Mouse (Mus musculus): ENCODE measurements around the gene Chpf.
A peak's percentile ranks its signal among the peaks of the same experiment; 100 is the strongest.

Gene Chpf

DNA sequence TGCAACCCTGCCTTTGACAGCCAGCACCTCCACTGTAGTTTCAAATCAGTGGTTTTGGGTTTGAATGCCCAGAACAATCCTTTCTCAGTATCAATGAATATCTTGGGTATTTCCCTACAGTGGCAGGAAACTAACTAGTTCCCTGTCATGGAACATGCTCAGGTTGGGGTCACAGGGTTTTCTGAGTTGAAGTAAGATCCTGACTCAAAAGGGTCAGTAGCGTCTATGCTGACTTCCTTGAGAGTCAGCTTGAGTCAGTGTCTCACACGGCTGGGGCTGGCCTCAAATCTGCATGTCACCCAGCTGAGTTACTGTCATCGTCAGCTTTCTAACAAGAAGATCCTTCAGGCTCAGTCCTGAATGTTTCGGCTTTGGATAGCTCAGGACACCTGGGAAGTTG lies 19.8 kb upstream of the Chpf start:
- no peak for DNase-seq

DNA sequence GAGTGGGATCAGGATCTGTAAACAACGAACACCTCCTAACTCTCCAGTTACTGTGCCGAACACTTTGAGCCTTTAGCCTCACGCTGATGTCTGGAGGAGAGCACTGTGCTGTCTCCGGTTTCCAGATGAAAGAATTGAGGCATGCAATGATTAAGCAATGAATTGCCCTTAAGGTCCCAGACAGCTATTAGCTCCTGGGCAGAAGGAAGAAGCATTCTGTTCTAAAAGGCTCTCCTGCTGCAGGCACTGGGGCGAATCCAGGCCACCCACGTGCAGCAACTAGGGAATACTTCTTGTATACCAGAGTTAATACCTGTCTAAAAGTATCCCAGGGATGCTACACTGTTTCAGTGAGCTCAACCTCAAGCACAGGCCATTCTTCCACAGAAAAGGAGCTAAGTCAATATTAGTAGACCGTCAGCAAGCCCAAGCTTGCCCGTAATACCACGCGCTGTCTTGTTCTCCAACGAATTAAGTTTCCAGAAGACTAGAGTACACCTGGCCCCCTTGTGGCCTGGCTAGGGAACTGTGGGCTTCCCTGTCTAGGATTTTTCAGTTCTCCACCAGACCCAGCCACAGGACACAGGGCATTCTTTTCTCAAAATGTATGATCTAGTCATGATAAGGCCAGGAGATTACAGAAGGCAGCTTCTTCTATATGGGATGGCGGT lies 15.9 kb upstream of the Chpf start:
- DNase-seq, result peak; percentile 18

DNA sequence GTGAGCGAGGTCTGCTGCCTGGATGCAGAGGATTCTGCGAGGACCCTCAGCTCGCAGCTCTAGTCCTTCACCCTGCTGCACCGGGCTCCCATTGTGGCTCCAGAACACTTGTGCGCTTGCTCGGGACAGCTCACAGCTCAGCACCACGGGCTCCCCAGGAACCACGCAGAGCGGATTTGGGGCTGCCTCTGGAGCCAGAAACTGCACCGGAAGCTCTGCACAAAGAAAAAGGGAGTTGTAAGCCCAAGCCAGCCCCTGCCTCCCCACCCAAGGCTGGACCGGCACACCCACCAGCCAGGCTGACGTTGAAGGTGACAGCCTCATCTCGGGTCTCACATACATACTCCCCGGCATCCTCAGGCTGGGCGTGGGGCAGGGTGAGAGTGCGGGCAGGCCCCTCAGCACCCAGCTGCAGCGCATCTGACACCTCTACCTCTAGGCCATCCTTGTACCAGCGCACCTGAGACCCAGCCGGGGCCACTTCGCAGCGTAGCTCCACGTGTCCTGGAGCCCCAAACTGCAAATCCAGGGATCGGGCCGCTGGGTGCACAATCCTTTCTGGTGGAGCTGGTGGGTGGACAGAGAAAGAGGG lies 13.6 kb upstream of the Chpf start:
- DNase-seq, result no peak

DNA sequence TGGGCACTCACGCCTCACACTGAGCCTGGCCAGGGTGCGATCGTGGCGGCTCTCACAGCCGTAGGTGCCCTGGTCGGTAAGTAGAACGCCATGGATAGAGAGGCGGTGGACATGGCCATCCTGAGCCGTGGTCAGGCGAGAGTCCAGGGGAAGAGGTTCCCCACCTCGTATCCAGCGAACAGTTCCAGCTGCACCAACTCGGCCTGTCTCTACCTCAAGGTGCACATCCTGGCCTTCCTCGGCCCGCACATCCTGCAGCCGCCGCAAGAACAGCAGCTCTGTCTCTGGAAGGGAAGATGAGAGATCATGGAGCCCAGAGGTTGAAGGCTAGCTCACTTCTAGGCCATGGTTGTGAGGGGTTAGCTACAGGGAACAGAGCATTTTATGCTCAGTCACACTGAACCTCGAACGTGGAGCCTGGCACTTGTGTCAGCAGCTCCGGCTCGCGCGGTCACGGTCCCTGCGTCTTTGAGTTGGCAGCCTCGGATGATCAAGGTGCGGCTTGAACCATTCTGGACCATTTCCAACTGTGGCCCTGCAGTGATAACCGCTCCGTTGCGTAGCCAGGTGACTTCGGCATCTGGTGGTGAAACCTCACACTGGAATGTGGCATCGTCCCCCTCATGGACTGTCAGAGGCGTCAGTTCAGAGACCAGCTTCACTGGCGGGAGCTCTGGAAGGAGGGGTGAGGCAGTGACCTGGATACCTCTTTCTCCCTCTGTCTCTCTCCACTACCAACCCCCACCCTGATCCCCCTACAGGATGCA lies 11.9 kb upstream of the Chpf start:
- no peak for DNase-seq

DNA sequence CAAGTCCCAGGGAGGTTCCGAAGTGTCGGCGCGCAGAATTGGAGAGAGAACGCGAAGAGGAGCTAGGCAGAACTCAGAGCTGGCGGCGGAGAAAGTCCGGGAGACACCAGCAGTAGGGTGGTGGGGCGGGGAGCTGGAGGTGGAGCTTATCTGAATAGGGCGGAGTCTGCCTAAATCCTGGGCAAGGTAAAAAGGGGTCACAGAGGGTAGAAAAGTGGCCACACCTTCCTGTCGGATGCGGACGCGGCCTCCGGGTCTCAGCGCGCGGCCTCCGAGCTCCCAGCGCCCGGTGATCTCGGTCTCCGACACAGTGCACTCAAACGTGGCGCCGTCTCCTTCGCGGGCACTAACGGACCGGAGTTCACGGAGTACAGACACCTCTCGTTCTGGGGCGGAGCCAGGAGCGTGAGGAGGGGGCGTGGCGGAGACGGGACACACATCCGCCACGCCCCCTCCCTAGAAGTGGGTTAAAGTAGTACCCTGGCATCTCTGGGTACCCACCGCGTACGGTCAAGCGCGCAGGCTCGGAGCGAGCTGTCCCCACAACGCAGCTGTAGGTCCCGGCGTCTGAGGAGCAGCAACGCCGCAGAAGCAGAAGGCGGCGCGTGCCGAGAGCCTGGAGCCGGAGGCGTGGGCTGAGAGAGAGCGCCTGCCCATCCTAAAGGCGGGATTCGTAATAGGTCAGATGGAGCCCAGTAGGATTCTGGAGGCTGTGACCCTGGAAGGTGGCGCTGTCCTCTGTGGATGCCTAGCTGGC lies 8.5 kb upstream of the Chpf start:
- peak; percentile 82 for DNase-seq

DNA sequence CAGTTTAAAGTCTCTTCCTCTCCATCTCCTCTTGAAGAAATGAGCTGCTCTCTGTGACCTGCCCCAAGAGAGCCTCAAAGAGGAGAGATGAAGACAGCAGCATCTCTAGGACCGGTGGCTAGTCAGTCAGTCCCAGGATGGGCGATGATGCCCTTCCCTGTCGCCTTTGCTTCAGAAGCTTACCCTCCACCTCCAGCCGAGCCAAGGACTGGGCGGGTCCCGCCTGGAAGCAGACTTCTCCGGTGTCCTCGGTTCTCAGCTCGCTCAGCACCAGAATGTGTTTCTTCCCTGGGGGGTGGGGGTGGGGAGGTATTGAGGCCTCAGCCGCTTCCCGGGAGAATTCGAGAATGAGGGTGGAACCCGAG lies 7.9 kb upstream of the Chpf start:
- DNase-seq, result no peak

DNA sequence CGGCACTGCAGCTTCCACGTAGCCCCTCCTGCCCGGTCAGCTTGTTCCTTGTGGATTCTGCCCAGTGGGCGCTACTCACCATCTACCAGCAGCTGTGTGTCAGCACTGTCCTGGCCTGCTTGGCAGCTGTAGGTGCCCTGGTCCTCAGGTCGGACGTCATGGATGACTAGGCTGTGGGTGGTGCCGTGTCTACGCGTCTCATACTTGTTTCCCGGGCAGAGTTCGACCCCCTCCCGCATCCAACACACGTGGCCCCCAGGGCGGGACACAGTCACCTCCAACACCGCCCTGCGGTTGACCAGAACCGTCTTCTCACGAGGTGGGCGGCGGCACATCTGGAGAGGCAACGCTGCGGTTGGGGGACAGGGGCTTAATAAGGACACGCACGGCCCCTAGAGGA lies 7.5 kb upstream of the Chpf start:
- peak; percentile 63 for DNase-seq

DNA sequence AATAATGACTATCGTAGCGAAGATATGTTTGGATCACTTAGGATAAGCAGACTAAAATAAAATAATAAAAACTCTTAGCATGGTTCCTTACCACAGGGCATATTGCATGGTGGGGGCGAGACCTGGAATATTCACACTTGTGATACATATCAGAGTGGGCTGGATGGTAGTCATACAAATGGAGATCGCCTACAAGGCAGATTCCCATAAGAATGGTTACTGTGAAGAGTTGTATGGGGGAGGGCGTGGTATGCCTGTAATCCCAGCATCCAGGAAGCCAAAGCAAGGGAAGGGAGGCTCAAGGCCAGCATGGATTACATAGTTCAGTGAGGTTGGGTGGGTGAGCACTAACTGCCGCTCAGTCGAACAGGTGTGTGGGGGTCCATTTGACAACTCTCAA lies 1.6 kb upstream of the Chpf start:
- no peak for DNase-seq

DNA sequence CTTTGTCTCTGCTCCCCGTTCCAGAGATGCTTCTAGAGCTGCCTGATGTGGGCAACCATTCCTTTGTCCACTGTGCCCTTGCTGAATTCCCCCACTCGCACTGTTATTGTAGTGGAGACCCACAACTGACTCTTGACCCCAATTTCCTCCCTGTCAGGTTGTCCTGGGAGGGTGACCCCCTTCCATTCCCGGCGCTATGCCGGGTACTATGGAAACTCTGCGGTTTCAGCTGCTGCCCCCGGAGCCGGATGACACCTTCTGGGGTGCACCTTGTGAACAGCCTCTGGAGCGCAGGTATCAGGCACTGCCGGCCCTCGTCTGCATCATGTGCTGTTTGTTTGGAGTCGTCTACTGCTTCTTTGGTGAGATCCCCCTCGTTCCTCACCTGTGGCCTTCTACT lies 929 bp upstream of the Chpf start:
- DNase-seq, result no peak

DNA sequence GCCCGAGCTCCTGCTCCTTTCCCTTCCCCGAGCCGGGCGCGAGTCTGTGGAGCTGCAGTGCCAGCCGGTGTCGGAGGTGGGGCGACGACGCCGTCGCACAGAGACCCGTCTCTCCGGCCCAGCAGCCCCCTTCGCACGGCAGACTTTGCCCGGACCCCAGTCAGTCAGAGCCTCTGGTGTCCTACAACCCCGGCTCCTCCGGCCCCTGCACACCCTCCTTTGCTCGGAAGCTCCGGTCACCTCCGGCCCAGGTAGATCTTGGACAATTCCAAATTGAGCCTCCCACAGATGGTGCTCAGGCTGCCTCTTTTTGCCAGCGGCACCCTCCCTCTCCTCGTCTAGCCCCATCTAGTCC lies 505 bp upstream of the Chpf start:
- no peak for DNase-seq

DNA sequence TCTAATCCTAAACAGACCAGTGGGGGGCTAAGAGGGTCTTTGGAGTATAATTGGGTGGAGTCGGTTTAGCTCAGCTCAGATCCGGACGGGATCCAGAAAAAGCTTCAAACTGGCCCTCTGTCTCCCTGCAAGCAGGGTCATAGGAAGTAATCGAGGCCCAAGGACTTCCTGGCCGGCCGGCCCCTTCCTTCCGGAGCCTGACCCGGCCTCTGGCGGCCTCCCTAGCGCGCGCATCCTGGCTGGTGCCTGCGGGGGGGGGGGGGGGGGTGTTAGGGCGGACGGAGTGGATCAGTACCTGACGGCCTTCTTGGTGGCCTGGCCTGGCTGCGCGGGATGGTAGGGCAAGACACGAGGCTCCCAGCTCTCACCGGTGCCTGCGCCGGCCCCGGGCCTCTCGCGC lies 610 bp downstream of the Chpf start:
- peak; percentile 46 for DNase-seq

DNA sequence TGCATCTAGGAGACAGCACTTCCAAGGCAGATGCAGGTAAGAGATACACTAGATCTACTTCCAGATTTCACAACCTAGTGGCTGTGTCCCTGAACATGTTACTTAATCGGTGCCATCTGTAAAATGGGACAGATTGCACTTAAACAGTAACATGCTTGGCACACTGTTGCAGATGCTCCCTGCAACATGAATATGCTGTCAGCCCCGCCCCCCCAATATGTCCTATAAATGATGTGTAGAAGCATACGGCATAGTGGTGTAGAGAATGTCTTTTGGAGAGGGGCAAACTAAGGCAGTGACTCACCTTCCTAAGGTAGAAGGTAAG lies 1.2 kb downstream of the Chpf start:
- DNase-seq, result no peak

DNA sequence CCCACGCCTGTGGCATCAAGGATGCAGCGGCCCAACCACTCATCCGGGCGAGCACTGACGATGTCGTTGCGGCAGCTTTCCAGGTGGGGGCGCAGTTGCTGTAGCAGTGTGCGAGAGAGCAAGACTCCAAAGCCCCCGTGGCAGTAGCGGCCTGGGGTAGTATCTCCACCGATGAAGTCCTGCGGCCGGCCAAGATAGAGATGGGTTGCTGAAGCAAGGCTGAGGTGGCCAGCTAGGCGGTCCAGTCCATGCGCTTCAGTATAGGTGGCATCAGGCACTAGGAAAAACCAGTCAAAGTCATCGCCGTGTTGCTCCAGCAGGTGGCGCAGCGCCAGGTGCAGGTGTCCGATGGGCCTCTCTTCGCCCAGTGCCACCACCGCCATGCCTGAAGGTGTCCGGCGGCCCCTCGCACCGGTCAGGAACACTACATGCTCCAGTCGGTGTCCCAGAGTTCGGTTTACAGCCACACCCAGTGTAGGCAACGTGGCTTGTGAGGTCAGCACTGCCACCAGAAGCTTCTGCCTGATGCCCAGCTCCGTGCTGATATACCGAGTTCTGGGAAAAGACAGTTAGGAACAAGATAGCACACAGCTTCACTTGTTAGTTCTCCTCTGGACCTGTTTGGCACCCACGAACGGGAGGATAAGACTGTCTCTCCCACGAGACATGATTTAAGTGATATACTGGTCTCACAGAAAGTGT lies 1.7 kb downstream of the Chpf start:
- DNase-seq, result peak; percentile 78

DNA sequence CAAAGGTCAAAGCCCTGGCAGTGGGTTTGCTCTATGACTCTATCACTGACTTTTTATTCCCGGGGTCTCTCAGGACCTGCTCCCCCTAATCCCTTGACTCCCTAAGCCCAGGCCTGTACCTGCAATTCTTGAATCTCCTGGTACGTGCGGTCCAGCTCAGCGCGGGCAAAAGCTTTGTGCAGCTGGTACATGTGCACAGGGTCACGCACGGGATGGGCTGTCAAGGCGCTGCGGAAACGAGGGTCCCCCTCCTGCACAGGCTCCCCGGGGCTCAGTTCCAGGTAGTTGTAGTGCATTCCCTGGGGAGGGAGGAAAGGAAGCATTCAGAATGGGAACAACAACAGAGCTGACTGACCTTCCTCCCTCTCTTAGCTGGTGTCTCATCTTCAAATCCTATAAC lies 2.7 kb downstream of the Chpf start:
- DNase-seq, result no peak

DNA sequence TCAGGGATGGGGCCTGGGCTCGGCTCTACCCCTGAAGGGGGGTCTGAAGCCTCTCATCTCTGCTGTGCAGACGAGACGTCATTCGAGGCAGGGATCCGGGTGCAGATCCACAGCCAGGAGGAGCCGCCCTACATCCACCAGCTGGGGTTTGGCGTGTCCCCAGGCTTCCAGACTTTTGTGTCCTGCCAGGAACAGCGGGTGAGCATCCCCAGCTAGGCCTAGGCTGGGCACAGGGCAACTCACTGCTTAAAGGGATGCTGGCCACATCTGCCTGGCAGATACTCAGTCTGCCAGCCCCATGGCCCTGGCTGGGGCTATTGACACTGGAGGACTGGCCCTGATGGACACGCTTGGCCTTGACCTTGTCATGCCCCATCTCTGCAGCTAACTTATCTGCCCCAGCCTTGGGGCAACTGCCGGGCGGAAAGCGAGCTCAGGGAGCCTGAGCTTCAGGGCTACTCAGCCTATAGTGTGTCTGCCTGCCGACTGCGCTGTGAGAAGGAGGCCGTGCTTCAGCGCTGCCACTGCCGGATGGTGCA lies 9.8 kb downstream of the Chpf start:
- no peak for DNase-seq

DNA sequence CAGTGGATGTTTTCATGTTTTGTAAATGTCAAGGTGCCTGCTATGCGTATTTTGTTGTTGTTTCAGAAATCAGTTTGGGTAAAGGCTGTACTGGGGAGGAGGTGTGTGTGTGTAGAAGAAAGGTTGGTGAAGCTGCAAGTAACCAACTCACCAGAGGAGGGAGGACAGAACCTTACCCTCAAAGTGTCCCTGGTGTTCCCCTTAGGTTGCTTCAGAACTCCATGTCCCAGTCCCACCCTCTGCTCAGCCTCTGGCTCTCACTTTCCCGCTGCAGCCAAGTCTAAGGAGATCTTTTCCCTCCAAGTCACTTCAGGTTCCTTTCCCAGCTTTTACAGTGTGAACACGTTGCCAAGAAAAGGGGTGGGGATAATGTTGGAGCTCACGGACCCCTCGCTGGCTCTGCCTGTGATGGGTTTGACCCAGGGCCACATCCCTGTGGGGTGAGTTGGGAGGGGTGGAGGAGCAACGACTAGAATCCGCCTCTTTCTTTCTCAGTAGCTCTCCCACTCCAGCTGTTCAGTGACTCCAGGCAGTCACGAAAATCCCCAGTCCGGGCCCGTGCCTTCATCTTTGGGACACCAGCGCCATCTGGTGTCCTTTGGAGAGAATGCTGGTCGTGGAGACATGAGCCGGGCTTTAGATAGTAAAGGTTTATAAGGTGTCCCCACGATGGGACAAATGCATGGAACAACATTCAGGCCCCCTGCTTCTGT lies 11.7 kb downstream of the Chpf start:
- DNase-seq, result peak; percentile 67

DNA sequence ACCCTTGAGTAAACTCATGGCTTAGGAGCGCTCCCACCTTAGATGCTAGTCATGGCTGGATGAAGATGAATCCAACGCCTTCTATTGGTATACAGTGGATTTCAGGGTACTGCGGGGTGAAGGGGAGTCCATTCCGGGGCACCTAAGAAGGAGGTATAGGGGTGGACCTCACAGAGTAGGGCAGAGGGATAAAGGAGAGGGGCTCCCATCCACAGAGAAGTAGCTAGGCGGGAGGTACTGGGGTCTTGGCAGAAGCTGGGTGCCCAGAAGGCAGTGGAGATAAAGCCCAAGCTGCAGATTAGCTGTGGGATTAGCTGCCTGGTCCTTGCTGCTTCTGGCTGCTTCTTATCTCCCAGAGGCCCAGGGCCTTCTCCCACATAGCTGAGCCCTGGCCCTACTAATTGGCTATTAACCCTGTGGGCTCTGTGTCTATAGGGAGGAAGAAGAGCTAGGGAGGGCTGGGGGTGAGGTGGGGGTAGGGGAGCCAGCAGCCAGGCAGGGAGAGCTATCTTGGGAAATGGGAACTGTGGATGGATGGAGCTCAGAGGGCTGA lies 15.4 kb downstream of the Chpf start:
- no peak for DNase-seq

DNA sequence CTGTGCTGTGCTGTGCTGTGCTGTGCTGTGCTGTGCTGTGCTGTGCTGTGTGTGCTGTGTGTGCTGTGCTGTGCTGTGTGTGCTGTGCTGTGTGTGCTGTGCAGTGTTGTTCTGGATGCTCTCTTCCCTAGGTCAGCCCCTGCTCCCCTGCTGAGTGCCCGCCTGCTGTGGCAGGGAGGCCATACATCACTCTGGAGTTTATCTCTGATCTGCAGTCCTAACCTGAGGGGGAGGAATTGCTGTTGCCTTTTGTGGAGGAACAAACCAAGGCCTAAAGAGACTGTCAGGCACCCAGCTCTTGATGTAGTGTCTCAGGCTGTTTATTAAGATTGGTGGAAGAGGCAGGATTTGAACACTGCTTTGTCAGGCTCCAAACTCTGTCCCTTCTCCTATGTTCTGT lies 16.5 kb downstream of the Chpf start:
- no peak for DNase-seq

DNA sequence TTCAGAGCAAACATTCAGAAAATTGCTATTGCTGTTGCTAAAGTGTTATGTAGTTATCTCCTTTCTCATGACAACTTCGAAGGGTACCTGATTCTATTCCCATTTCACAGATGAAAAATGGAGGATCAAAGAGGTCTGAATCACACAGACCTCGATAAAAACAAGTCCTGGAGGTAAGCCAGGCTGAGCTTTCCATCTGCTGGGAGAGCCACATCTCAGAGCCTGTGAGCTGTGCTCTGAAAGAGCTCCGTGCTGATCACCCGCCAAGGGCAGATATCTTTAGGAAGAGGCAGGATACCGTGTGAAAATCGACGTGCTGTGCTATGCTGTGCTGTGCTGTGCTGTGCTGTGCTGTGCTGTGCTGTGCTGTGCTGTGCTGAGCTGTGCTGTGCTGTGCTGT lies 18.8 kb downstream of the Chpf start:
- DNase-seq, result no peak

DNA sequence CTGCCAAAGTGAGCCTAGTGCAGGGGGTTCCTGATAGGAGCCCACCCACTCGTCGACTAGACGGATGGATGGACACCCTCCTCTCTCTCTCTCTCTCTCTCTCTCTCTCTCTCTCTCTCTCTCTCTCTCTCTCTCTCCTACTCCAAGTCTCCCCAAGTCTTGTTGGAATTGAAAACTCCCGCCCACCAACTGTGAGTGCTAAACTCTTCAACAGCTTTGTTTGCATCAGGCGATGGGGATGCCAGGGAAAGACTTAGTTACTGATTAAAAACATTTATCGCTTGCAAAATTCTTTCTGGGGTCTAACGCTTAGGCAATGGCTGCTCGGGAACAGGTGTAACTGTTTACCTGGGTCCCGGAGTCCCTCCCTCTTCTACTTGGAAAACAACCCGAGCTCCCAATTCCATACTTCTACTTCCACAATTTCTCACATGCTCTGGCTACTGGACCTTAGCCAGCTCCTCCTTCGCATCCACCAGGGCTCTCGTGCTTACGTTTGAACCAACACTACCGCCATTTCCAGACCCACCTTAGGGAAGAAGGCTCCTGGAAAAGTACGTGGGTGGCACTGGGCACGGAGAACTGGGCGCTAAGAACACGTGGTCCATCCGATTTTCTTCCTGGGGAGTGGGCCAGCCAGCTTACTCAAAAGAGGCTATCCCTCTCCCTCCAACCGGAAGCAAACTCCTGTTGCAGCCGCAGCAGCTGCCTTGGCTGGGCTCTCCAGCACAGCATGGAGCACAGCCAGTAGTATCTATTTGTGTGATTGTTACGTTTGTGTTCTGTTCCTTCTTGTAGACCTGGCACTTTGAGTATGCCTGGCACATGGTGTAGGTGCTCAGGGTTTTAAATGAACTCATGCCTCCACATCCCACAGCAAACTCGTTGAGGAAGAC lies 20.1 kb downstream of the Chpf start:
- no peak for DNase-seq

All from kidney, adult 11 months (tissue).